Mouse (Mus musculus) limb, embryonic 14.5 days (tissue): ENCODE measurements around the gene Cib1. TPM values are rescaled to one million over a fixed set of nuclear protein-coding genes. Genes with fewer than 3 reads are reported as not detected.

Experiments
- ATAC-seq: fragments of 200-750 bp; cut with Nextera tagmentation; 2 replicates; pipeline ENCODE4 v1.8.0; 2017; ENCODE audit warnings: low read depth, moderate number of reproducible peaks, moderate TSS enrichment; ENCODE audit not compliant: low FRiP score
- DNase-seq: peaks from one replicate; pipeline ENCODE4 v3.0.0-alpha.2; 2015; ENCODE audit warnings: low spot score
- H3K27ac ChIP-seq: fragments of 300-500 bp; sonication (generic); replicated peaks from 2 replicates; pipeline ENCODE4 v1.5.1; 2014; ENCODE audit warnings: low read depth, mild to moderate bottlenecking, low read length, moderate library complexity, mixed read lengths
- H3K27me3 ChIP-seq: fragments of 300-500 bp; sonication (generic); 2 replicates; pipeline ENCODE4 v1.6.1; 2014; ENCODE audit warnings: low read length, mixed read lengths; ENCODE audit not compliant: control insufficient read depth, insufficient read depth
- H3K36me3 ChIP-seq: fragments of 300-500 bp; sonication (generic); 2 replicates; pipeline ENCODE4 v1.6.1; 2014; ENCODE audit warnings: mild to moderate bottlenecking, low read length, moderate library complexity, mixed read lengths; ENCODE audit not compliant: control insufficient read depth, insufficient read depth
- H3K4me1 ChIP-seq: fragments of 300-500 bp; sonication (generic); 2 replicates; pipeline ENCODE4 v1.6.1; 2014; ENCODE audit warnings: antibody characterized with exemption, low read length, mixed read lengths; ENCODE audit not compliant: control insufficient read depth, insufficient read depth
- H3K4me2 ChIP-seq: fragments of 300-500 bp; sonication (generic); replicated peaks from 2 replicates; pipeline ENCODE4 v1.6.1; 2014; ENCODE audit warnings: low read depth, mild to moderate bottlenecking, low read length, moderate library complexity; ENCODE audit not compliant: severe bottlenecking
- H3K4me3 ChIP-seq: fragments of 300-500 bp; sonication (generic); replicated peaks from 2 replicates; pipeline ENCODE4 v1.5.1; 2014; ENCODE audit warnings: low read length
- H3K9ac ChIP-seq: fragments of 300-500 bp; sonication (generic); 2 replicates; pipeline ENCODE4 v1.6.1; 2014; ENCODE audit warnings: mild to moderate bottlenecking, low read depth, low read length, moderate library complexity; ENCODE audit not compliant: severe bottlenecking
- H3K9me3 ChIP-seq: fragments of 300-500 bp; sonication (generic); 2 replicates; pipeline ENCODE4 v1.6.1; 2016; ENCODE audit warnings: low read length; ENCODE audit not compliant: control insufficient read depth
- POLR2A ChIP-seq: fragments of 200-500 bp; IDR thresholded peaks from 2 replicates; pipeline ENCODE4 v1.8.0; 2012; ENCODE audit warnings: inconsistent platforms, mild to moderate bottlenecking, moderate library complexity, borderline replicate concordance; ENCODE audit not compliant: insufficient read depth, insufficient read length; ENCODE audit errors: extremely low read depth
- WGBS: fragments of 180-500 bp; shearing (Covaris S2); extraction: QIAGEN DNeasy Blood & Tissue Kit; methylation state at CpG from one replicate; pipeline ENCODE4 v1.1.7; 2014; 5-methylcytosine and 5-hydroxymethylcytosine counted together
- polyA plus RNA-seq, 2 experiments: library from polyadenylated mRNA; depleted of rRNA in 1 of 2; stranded (reverse) in 1 of 2; unstranded in 1 of 2; fragments of >200 nt; fragmentation: Nextera tagmentation in 1 of 2; extraction: Ambion mirVana in 1 of 2; gene quantifications; 2 replicates each; pipeline versions ENCODE4 v1.2.1 to v1.2.3; 2012 to 2014

Gene Cib1
- polyA plus RNA-seq (2012; rRNA removed) = 37.8 and 52.0 TPM in 2 replicates
- 66.1 and 72.1 TPM in 2 replicates for polyA plus RNA-seq (2014; fragmentation: Nextera tagmentation; extraction: Ambion mirVana)

- peak within 1 kb of the TSS; percentile 66 for H3K4me3 ChIP-seq
- peak; percentile 95 for DNase-seq
- no peaks in the 10 kb centered on the region for H3K9me3 ChIP-seq
- no peak within 1 kb of the TSS; the same call in 1 of the 2 replicates for H3K27ac ChIP-seq
- H3K4me2 ChIP-seq = peak within 1 kb of the TSS; percentile 94
- no peaks in the 10 kb centered on the region for H3K27me3 ChIP-seq
- H3K4me1 ChIP-seq = peaks cover 11% of the 10 kb centered on the region
- 0 out of 2 replicates have a peak, but pooled peaks have one; percentile 11 for TF ChIP-seq POLR2A
- under 1% methylated on average over 43 of the region's 56 CpGs for WGBS
- peak within 1 kb of the TSS; percentile 62 for H3K9ac ChIP-seq
- H3K36me3 ChIP-seq = peaks cover 9% of the 10 kb centered on the region
- ATAC-seq = peak; percentile 98
These were observed at the start of gene Cib1, which contains the start of gene Gdpgp1 for GRCm38 (mm10) chr7:80232489-80233029. Gene Cib1, minus strand, starts transcription at chr7:80232813. Gene Gdpgp1, plus strand, starts transcription at chr7:80232865.

DNA sequence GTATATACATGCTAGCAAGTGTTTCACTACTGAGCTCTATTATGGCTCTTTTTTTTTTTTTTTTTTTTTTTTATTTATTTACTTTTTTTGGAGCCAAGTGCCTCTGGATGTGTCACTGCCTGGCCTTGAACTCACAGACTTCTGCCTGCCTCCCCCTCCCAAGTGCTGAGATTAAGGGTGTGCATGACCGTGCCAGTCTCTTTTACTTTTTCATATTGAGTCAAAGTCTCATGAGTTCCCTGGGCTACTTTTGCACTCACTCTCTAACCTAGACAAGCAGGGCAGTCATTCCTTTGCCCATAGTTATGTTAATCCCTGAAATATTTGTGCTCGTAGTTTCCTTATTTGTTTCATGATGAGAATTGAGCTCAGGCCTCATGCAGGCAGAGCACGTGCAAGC lies 49.0 kb upstream of the Cib1 start:
- Histone ChIP-seq H3K27ac (no peak overlapping the region), H3K9me3 (no peaks in the 10 kb centered on the region), H3K36me3 (peaks cover 73% of the 10 kb centered on the region), H3K4me3 (no peak overlapping the region), H3K9ac (no peak overlapping the region), H3K27me3 (no peaks in the 10 kb centered on the region), H3K4me2 (no peak overlapping the region), H3K4me1 (no peaks in the 10 kb centered on the region)
- 84% methylated on average over 3 of the region's 3 CpGs for WGBS
- DNase-seq = no peak
- TF ChIP-seq POLR2A = no peak
- no peak for ATAC-seq

GRCm38 (mm10) chr7:80280998-80281397 lies 48.4 kb upstream of the Cib1 start:
- ATAC-seq (no peak), DNase-seq (no peak)
- Histone ChIP-seq H3K36me3 (peaks cover 73% of the 10 kb centered on the region), H3K27ac (no peak overlapping the region), H3K9ac (no peak overlapping the region), H3K9me3 (no peaks in the 10 kb centered on the region), H3K27me3 (no peaks in the 10 kb centered on the region), H3K4me3 (no peak overlapping the region), H3K4me2 (no peak overlapping the region), H3K4me1 (no peaks in the 10 kb centered on the region)
- 91% methylated on average over 2 of the region's 2 CpGs for WGBS
- no peak for TF ChIP-seq POLR2A

DNA sequence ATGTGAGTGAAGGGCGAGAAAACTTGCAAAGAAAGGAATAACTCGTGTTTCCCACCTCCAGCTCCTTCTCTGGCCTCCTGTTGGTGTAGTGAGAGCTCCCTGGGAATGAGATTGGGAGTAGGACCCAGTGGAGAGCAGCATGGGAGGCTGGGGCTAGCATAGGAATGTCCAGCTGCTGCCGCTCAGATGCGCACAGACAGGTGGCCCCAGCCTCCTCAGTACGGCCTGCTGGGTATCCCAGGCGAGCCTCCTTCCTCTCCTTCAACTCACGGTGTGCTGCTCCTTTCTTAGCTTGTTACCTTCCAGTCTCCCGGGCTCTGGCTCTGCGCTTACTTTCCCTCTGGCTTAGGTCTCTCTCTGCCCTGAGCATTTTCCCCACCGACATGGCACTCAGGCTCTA lies 47.4 kb upstream of the Cib1 start:
- WGBS = 80% methylated on average over 9 of the region's 10 CpGs
- no peak for ATAC-seq
- Histone ChIP-seq H3K27me3 (no peaks in the 10 kb centered on the region), H3K4me3 (no peak overlapping the region), H3K4me2 (no peak overlapping the region), H3K36me3 (peaks cover 71% of the 10 kb centered on the region), H3K9me3 (peaks cover 4% of the 10 kb centered on the region; the same call in 1 of the 2 replicates), H3K9ac (no peak overlapping the region), H3K27ac (no peak overlapping the region), H3K4me1 (no peaks in the 10 kb centered on the region)
- TF ChIP-seq POLR2A = no peak
- DNase-seq = no peak

GRCm38 (mm10) chr7:80276374-80276773 lies 43.8 kb upstream of the Cib1 start:
- 97% methylated on average over 4 of the region's 4 CpGs for WGBS
- no peak overlapping the region for H3K9ac ChIP-seq
- H3K27me3 ChIP-seq = no peaks in the 10 kb centered on the region
- peaks cover 14% of the 10 kb centered on the region; the same call in 1 of the 2 replicates for H3K9me3 ChIP-seq
- no peaks in the 10 kb centered on the region for H3K4me1 ChIP-seq
- no peak for TF ChIP-seq POLR2A
- DNase-seq (no peak), ATAC-seq (no peak)
- H3K4me3 ChIP-seq = no peak overlapping the region
- peaks cover 59% of the 10 kb centered on the region for H3K36me3 ChIP-seq
- no peak overlapping the region for H3K4me2 ChIP-seq
- H3K27ac ChIP-seq = no peak overlapping the region
